Mouse (Mus musculus) layer of hippocampus, adult 18-20 months (tissue): Measurements from ENCODE around the gene Unc45b. TPM values are rescaled to one million over a fixed set of nuclear protein-coding genes. Genes with fewer than 3 reads are reported as not detected.
"Not testable (repeated sequence)": the region's sequence is repeated elsewhere in the genome, so short reads cannot be mapped to it uniquely, and the experiment has no call there.

Experiments used
- DNase-seq, 2 experiments: peaks; one replicate each; pipeline ENCODE4 v3.0.0; 2022; ENCODE audit warnings: low spot score in 2 of 2
- total RNA-seq, 2 experiments: library from RNA; stranded (reverse); gene quantifications; 2 replicates each; pipeline ENCODE4 v1.2.3; 2021

Gene Unc45b
- total RNA-seq, 2 experiments from 2014 or later: 0.79 to 1.1 TPM

- DNase-seq: no peak
These were observed 33.0 kb downstream of the Unc45b start for GRCm38 (mm10) chr11:82943336-82943735.

- no peak for DNase-seq
These were observed 35.3 kb downstream of the Unc45b start for GRCm38 (mm10) chr11:82945636-82946035.

GRCm38 (mm10) chr11:82947457-82947856 lies 37.1 kb downstream of the Unc45b start:
- no peak for DNase-seq

- DNase-seq: no peak
These were observed 38.7 kb downstream of the Unc45b start for GRCm38 (mm10) chr11:82949036-82949435.

GRCm38 (mm10) chr11:82950736-82951481 lies 40.6 kb downstream of the Unc45b start, which contains the start of gene Slfn5:
Slfn5 (plus strand) TSS chr11:82951349.
- DNase-seq: no peak

- DNase-seq: no peak
These were observed 41.7 kb downstream of the Unc45b start for GRCm38 (mm10) chr11:82951865-82952611.

GRCm38 (mm10) chr11:82952612-82953542 lies 42.5 kb downstream of the Unc45b start:
- DNase-seq: no peak

- DNase-seq: no peak
These were observed 44.3 kb downstream of the Unc45b start for GRCm38 (mm10) chr11:82954631-82955030.

GRCm38 (mm10) chr11:82956925-82957324 lies 46.6 kb downstream of the Unc45b start:
- no peak for DNase-seq

GRCm38 (mm10) chr11:82959613-82960012 lies 49.3 kb downstream of the Unc45b start:
- peak in 1 of 2 experiments; percentile 52 for DNase-seq

GRCm38 (mm10) chr11:82961743-82962142 lies 51.4 kb downstream of the Unc45b start:
- no peak for DNase-seq

GRCm38 (mm10) chr11:82962215-82962614 lies 51.9 kb downstream of the Unc45b start:
- DNase-seq: no peak

- DNase-seq: peak in 1 of 2 experiments; percentile 22
These were observed 60.6 kb downstream of the Unc45b start for GRCm38 (mm10) chr11:82970712-82971589.

GRCm38 (mm10) chr11:82971590-82971974 lies 61.2 kb downstream of the Unc45b start:
- no peak for DNase-seq

GRCm38 (mm10) chr11:82973916-82974315 lies 63.6 kb downstream of the Unc45b start:
- DNase-seq: no peak

- DNase-seq: not testable (repeated sequence)
These were observed 72.1 kb downstream of the Unc45b start for GRCm38 (mm10) chr11:82982409-82982808.

- no peak for DNase-seq
These were observed 72.8 kb downstream of the Unc45b start for GRCm38 (mm10) chr11:82983193-82983592.

- no peak for DNase-seq
These were observed 77.3 kb downstream of the Unc45b start for GRCm38 (mm10) chr11:82987621-82988020.

GRCm38 (mm10) chr11:82989357-82989756 lies 79.0 kb downstream of the Unc45b start:
- no peak for DNase-seq
